In genomic region chr4:95137413-95138143, GRCm38 (mm10) we compare ENCODE assay signal across 10 mouse cellular contexts.
A peak's percentile ranks its signal among the peaks of the same experiment; 100 is the strongest.
DNase-seq lines count a peak whose midpoint lies in the region; ATAC-seq and TF ChIP-seq lines count a peak whose summit lies in the region.
"Had no signal": no experiment of that assay in that cellular context is flagged by ENCODE, and none has a peak within 500 bp of the region (broad histone marks: within the 10 kb centered on the region; RNA-seq: fewer than 3 reads in every experiment).

No protein-coding gene starts in this region.

- TF ChIP-seq CTCF in intestine, postnatal 0 days (IDR thresholded peaks at IDR 0.05; ENCODE audit: low read depth) = no peak

- peak; percentile 78 for ATAC-seq in hindbrain, embryonic 15.5 days (ENCODE audit: low FRiP score, low read depth)
- peak; percentile 74 for ATAC-seq in neural tube, embryonic 13.5 days (ENCODE audit: low read depth)
- ATAC-seq in intestine, postnatal 0 days = no peak

- H3K27ac ChIP-seq in hindbrain, embryonic 15.5 days (replicated peaks) = peak overlapping the region; percentile 5; the same call in 1 of the 2 replicates
- H3K27ac ChIP-seq in neural tube, embryonic 13.5 days (replicated peaks) = peak overlapping the region; percentile 24
- H3K27ac ChIP-seq in intestine, postnatal 0 days (ENCODE audit: low read depth, low read length) = no peak overlapping the region
- H3K27ac ChIP-seq: liver, embryonic 14.5 days had no signal

- DNase-seq in layer of hippocampus, adult 9-11 months = peak; percentile 65
- DNase-seq in layer of hippocampus, postnatal 14 days (ENCODE audit: low spot score in 2 of 2) = no peak
- DNase-seq in fibroblast of lung, adult 2 months (ENCODE audit: low read depth) = peak; percentile 65
- DNase-seq in cerebellum, postnatal 14 days = no peak
- DNase-seq: heart, postnatal 14 days; right cerebral cortex, postnatal 14 days had no signal

- no peaks in the 10 kb centered on the region for H3K36me3 ChIP-seq in hindbrain, embryonic 15.5 days
- no peaks in the 10 kb centered on the region for H3K36me3 ChIP-seq in neural tube, embryonic 13.5 days
- no peaks in the 10 kb centered on the region for H3K36me3 ChIP-seq in intestine, postnatal 0 days (ENCODE audit: control insufficient read depth, insufficient read depth)

- H3K9ac ChIP-seq in hindbrain, embryonic 15.5 days = no peak overlapping the region
- H3K9ac ChIP-seq in neural tube, embryonic 13.5 days = no peak overlapping the region
- H3K9ac ChIP-seq in intestine, postnatal 0 days (ENCODE audit: low read depth, low read length) = no peak overlapping the region
- H3K9ac ChIP-seq: liver, embryonic 14.5 days had no signal

- H3K4me2 ChIP-seq in hindbrain, embryonic 15.5 days = no peak overlapping the region
- no peak overlapping the region for H3K4me2 ChIP-seq in neural tube, embryonic 13.5 days
- H3K4me2 ChIP-seq in intestine, postnatal 0 days (replicated peaks; ENCODE audit: low read depth) = no peak overlapping the region

- H3K27me3 ChIP-seq in hindbrain, embryonic 15.5 days = no peaks in the 10 kb centered on the region
- no peaks in the 10 kb centered on the region; the same call in 1 of the 2 replicates for H3K27me3 ChIP-seq in neural tube, embryonic 13.5 days
- no peaks in the 10 kb centered on the region for H3K27me3 ChIP-seq in intestine, postnatal 0 days (replicated peaks; ENCODE audit: control insufficient read depth, insufficient read depth, low read length)

- peaks cover 21% of the 10 kb centered on the region for H3K4me1 ChIP-seq in hindbrain, embryonic 15.5 days (replicated peaks)
- H3K4me1 ChIP-seq in neural tube, embryonic 13.5 days (replicated peaks) = peaks cover 48% of the 10 kb centered on the region
- peaks cover 3% of the 10 kb centered on the region for H3K4me1 ChIP-seq in intestine, postnatal 0 days (replicated peaks; ENCODE audit: control insufficient read depth, insufficient read depth, low read length)

- no peaks in the 10 kb centered on the region for H3K9me3 ChIP-seq in hindbrain, embryonic 15.5 days
- no peaks in the 10 kb centered on the region for H3K9me3 ChIP-seq in neural tube, embryonic 13.5 days
- H3K9me3 ChIP-seq in intestine, postnatal 0 days (ENCODE audit: control insufficient read depth) = no peaks in the 10 kb centered on the region

- 34% methylated on average over 12 of the region's 12 CpGs for WGBS in hindbrain, embryonic 15.5 days
- WGBS in neural tube, embryonic 13.5 days = 48% methylated on average over 12 of the region's 12 CpGs
- WGBS in intestine, postnatal 0 days = 83% methylated on average over 12 of the region's 12 CpGs

- H3K4me3 ChIP-seq in hindbrain, embryonic 15.5 days = no peak overlapping the region
- H3K4me3 ChIP-seq in neural tube, embryonic 13.5 days = no peak overlapping the region
- no peak overlapping the region for H3K4me3 ChIP-seq in intestine, postnatal 0 days (ENCODE audit: low read depth, low read length)

Comparison
In these comparisons a context has a peak if more than half of its experiments do, and no peak if none do; other contexts are left out.
1. DNase-seq: peak in layer of hippocampus, adult 9-11 months (single experiment) and fibroblast of lung, adult 2 months (single experiment); none in layer of hippocampus, postnatal 14 days (0 of 2) and cerebellum, postnatal 14 days (0 of 2).